Mouse (Mus musculus): ENCODE results near the gene Tent2. TPM values are rescaled to one million over a fixed set of nuclear protein-coding genes. Genes with fewer than 3 reads are reported as not detected.

The Tent2 gene
- 10 to 100 TPM; 13.1 to 14.6 TPM for total RNA-seq (2021)
- 9.7 and 20.8 TPM in 2 replicates for polyA plus RNA-seq (2012; rRNA removed)
- long read RNA-seq, transcript Tent2-201 (15 exons, 2,990 nt) = major isoform, 5 of 13 reads
- long read RNA-seq, partial matches to known transcripts = 0 of 13 reads
- long read RNA-seq, other reads (novel, unspliced or antisense) = 7 of 13 reads

DNA sequence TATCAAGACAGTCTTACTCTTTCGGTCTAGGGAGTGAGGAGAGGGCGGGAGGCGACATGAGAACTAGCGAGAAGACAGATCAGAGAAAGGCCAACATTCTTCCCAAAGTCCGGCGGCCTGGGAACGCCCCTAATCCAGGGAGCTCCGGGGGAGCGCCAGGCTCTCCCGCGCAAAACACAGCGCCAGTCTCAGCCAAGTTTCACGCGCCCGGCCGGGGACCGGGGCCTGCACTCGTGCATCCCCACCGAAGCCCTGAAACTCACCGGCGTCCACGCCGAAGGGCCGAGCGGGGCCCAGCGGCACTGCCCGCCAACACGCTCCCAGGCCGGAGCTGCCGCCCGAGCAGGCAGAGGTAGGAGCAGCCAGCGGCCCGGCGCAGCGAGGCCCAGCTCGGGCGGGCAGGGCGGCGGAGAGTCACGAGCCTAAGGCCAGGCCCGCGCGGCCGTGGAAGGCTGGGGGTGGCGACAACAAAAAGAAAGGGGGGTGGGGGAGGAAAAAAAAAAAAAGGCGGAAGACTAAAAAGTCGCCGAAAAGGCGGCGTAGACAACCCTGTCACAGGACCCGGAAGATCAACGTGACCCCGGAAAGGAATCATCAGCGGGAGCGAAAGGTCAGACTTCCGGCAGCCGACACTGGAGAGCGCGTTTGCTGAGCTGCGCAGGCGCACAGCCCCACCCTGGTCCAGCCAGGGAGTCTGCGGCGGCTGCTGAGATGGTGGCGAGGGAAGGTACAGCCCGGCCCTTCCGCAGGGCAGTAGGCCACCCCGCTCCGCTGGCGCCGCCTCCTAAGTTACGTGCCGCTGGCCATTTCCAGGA, at the start of gene Tent2:
Gene Tent2, minus strand, starts transcription at position 555 of the 815 bp plus-strand sequence.
- peak within 1 kb of the TSS; percentile 89 for H3K9ac ChIP-seq (ENCODE audit: low read depth, low read length)
- peaks cover 13% of the 10 kb centered on the region for H3K36me3 ChIP-seq (ENCODE audit: control insufficient read depth, insufficient read depth, low read length)
- peak within 1 kb of the TSS; percentile 91 for H3K27ac ChIP-seq
- H3K27me3 ChIP-seq (ENCODE audit: control insufficient read depth, insufficient read depth, low read length) = no peaks in the 10 kb centered on the region
- peak; percentile 92 to 98 for DNase-seq
- intact Hi-C loops (cut with DNase I) = loop anchor here (5.0 kb wide), 3 partner anchors 100 to 305 kb away; partner anchors contain the start of gene Jmy
- peaks cover 9% of the 10 kb centered on the region for H3K4me1 ChIP-seq (ENCODE audit: control insufficient read depth, insufficient read depth, low read length)
- peak; percentile 24; the same call in 1 of the 2 replicates for TF ChIP-seq CTCF (IDR thresholded peaks at IDR 0.05)
- peak; percentile 92 for TF ChIP-seq POLR2A (IDR thresholded peaks at IDR 0.05; ENCODE audit: insufficient read depth, low read depth, low read length)
- TF ChIP-seq EP300 (IDR thresholded peaks at IDR 0.05; ENCODE audit: insufficient read depth, low read depth, low read length) = peak; percentile 79; the same call in 1 of the 2 replicates
- WGBS = under 1% methylated on average over 70 of the region's 72 CpGs
- H3K79me2 ChIP-seq (replicated peaks; ENCODE audit: control insufficient read depth, insufficient read depth, low read length) = peaks cover 2% of the 10 kb centered on the region; the same call in 1 of the 2 replicates
- H3K4me3 ChIP-seq = peak within 1 kb of the TSS; percentile 98

DNA sequence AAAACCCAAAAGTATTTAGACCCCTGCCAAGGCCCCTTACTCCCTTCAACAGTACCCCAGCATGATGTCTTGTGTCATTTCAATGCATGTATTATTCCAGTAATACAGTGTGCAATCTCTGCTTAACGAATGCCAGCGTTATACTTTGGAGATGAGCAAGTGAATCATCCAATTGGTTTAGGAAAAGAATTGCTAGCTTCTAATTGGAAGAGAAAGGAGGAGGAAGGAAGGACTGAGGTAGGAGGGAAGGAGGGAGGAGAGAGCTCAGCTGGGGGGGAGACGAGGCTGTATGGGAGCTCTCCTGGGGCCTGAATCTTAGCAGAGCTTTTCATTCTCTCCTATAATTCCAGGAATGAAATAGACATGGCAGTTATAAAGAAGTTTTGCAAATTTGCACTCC, 49.0 kb upstream of the Tent2 start:
- no peak for DNase-seq
- Histone ChIP-seq H3K27me3 (ENCODE audit: control insufficient read depth, insufficient read depth, low read length) (no peaks in the 10 kb centered on the region; the same call in 1 of the 2 replicates), H3K9ac (ENCODE audit: low read depth, low read length) (no peak overlapping the region), H3K36me3 (ENCODE audit: control insufficient read depth, insufficient read depth, low read length) (no peaks in the 10 kb centered on the region), H3K79me2 (replicated peaks; ENCODE audit: control insufficient read depth, insufficient read depth, low read length) (no peaks in the 10 kb centered on the region), H3K4me3 (no peak overlapping the region), H3K27ac (no peak overlapping the region), H3K4me1 (ENCODE audit: control insufficient read depth, insufficient read depth, low read length) (peaks cover 2% of the 10 kb centered on the region)
- WGBS = 71% methylated on average over 3 of the region's 3 CpGs
- TF ChIP-seq POLR2A (IDR thresholded peaks at IDR 0.05; ENCODE audit: insufficient read depth, low read depth, low read length) = no peak
- intact Hi-C loops (cut with DNase I) = loop anchor here (5.0 to 10.0 kb wide), 2 partner anchors 99 to 146 kb away; partner anchors contain the start of gene Cmya5

DNA sequence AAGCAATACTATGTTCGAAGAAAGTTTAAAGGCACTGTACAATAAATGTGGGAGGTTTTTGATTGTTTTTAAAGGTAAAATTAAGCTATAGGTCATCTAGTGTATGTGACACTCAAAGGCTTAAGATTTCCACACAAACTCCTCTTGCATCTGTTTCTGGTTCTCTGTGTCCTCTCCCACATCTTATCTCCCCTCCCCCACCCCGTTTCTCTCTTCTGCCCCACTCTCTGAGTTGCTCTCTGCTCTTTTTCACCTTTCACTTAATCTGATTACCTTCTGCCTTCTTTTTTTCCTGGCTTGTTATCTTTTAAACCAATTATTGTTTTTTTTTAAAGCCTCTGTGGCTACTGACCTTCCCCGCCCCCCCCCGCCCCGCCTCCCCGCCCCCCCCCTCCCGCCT, 47.4 kb upstream of the Tent2 start:
- no peak overlapping the region for H3K4me3 ChIP-seq
- no peak overlapping the region for H3K27ac ChIP-seq
- H3K4me1 ChIP-seq (ENCODE audit: control insufficient read depth, insufficient read depth, low read length) = peaks cover 2% of the 10 kb centered on the region
- H3K79me2 ChIP-seq (replicated peaks; ENCODE audit: control insufficient read depth, insufficient read depth, low read length) = no peaks in the 10 kb centered on the region
- TF ChIP-seq CTCF (IDR thresholded peaks at IDR 0.05) (no peak), POLR2A (IDR thresholded peaks at IDR 0.05; ENCODE audit: insufficient read depth, low read depth, low read length) (no peak), EP300 (IDR thresholded peaks at IDR 0.05; ENCODE audit: insufficient read depth, low read depth, low read length) (no peak)
- H3K9ac ChIP-seq (ENCODE audit: low read depth, low read length) = no peak overlapping the region
- 63% methylated on average over 2 of the region's 7 CpGs for WGBS
- H3K36me3 ChIP-seq (ENCODE audit: control insufficient read depth, insufficient read depth, low read length) = no peaks in the 10 kb centered on the region
- no peaks in the 10 kb centered on the region; the same call in 1 of the 2 replicates for H3K27me3 ChIP-seq (ENCODE audit: control insufficient read depth, insufficient read depth, low read length)
- DNase-seq = no peak
- intact Hi-C loops (cut with DNase I) = no loop called here

DNA sequence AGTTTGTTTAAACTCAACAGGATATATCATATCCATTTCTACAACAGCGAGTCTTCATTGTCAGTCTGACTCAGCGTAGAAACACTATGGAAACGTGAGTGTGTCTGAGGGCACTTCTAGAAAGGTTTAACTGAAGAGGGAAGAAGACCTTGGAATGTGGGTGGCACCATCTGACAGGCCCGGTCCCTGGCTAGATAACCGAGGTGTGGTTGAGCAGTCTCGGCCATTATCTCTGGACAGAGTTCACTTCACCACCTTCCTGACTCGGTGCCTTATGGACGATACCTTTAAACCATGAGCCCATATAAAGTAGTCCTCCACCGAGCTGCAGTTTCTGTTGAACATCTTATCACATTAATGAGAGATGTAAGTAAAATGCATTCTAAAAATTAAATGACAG, 46.9 kb upstream of the Tent2 start:
- H3K27me3 ChIP-seq (ENCODE audit: control insufficient read depth, insufficient read depth, low read length) = no peaks in the 10 kb centered on the region; the same call in 1 of the 2 replicates
- H3K79me2 ChIP-seq (replicated peaks; ENCODE audit: control insufficient read depth, insufficient read depth, low read length) = no peaks in the 10 kb centered on the region
- intact Hi-C loops (cut with DNase I) = no loop called here
- 62% methylated on average over 9 of the region's 9 CpGs for WGBS
- no peaks in the 10 kb centered on the region for H3K36me3 ChIP-seq (ENCODE audit: control insufficient read depth, insufficient read depth, low read length)
- H3K4me3 ChIP-seq = no peak overlapping the region
- H3K4me1 ChIP-seq (ENCODE audit: control insufficient read depth, insufficient read depth, low read length) = peaks cover 2% of the 10 kb centered on the region
- H3K27ac ChIP-seq = no peak overlapping the region
- H3K9ac ChIP-seq (ENCODE audit: low read depth, low read length) = no peak overlapping the region
- DNase-seq = no peak
- no peak for TF ChIP-seq EP300 (IDR thresholded peaks at IDR 0.05; ENCODE audit: insufficient read depth, low read depth, low read length)
- TF ChIP-seq POLR2A (IDR thresholded peaks at IDR 0.05; ENCODE audit: insufficient read depth, low read depth, low read length) = no peak
- no peak for TF ChIP-seq CTCF (IDR thresholded peaks at IDR 0.05)

DNA sequence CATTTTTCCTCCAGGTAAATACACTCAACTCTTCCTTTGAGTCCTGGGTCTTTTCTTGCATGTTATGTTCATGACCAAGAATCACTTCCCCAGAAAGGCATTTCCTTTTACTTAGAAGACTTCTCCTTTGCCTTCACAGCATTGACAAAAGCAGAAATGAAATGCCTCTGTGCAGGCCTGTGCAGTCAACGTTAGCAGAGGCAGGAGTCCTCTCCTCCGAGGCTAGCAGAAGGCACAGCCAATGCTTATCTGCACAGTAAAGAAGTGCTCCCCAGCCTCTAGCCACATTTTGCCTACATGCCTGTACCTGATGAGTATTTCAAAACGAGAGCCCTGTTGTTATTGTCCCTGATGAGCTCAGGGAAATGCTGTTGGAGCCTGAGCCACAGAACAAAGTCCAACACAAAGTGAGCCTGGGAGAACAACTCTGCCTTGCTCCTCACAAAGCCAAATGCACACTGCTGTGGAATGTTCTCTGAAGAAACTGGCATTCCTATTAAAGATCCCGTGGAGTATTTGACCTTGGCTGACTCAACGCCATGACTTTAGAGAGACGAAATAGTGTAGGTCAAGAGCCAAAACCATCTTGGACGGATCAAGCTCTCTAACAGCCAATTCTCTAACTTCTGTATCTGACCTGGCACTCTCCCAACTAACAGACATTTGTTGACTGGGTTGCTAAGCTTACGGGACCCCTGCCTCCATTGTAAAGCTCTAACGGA, 45.7 kb upstream of the Tent2 start:
- DNase-seq = peak; percentile 19 to 29
- 30% methylated on average over 9 of the region's 9 CpGs for WGBS
- H3K27me3 ChIP-seq (ENCODE audit: control insufficient read depth, insufficient read depth, low read length) = no peaks in the 10 kb centered on the region
- intact Hi-C loops (cut with DNase I) = no loop called here
- peak overlapping the region; percentile 28 for H3K27ac ChIP-seq
- H3K9ac ChIP-seq (ENCODE audit: low read depth, low read length) = no peak overlapping the region
- H3K79me2 ChIP-seq (replicated peaks; ENCODE audit: control insufficient read depth, insufficient read depth, low read length) = no peaks in the 10 kb centered on the region
- TF ChIP-seq POLR2A (IDR thresholded peaks at IDR 0.05; ENCODE audit: insufficient read depth, low read depth, low read length) = no peak
- no peak for TF ChIP-seq EP300 (IDR thresholded peaks at IDR 0.05; ENCODE audit: insufficient read depth, low read depth, low read length)
- no peak for TF ChIP-seq CTCF (IDR thresholded peaks at IDR 0.05)
- no peak overlapping the region for H3K4me3 ChIP-seq
- no peaks in the 10 kb centered on the region for H3K36me3 ChIP-seq (ENCODE audit: control insufficient read depth, insufficient read depth, low read length)
- H3K4me1 ChIP-seq (ENCODE audit: control insufficient read depth, insufficient read depth, low read length) = peaks cover 2% of the 10 kb centered on the region

Data from heart, adult 2 months (tissue).